In the genomic region with DNA sequence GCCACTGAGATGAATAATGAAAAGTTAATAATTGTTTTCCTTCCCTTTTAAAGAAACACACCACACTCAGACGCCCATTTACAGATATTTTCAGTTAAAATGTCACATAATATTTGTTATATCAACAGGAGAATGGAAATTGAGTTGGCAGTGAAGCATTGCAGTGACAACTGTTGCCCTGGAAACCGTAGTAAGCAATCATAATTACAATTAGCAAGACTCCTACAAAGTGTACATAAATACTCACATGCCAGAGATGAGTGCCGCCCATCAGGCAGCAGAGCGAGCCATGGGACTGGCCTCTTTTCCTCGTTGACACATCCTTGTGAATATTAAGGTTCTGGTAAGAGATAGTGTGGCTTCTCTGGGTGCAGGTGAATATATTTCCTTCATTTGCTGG, we compare ENCODE assay signal across 25 mouse cellular contexts.
DNase-seq lines count a peak whose midpoint lies in the region; ATAC-seq and TF ChIP-seq lines count a peak whose summit lies in the region.
"Had no signal": no experiment of that assay in that cellular context is flagged by ENCODE, and none has a peak within 500 bp of the region (broad histone marks: within the 10 kb centered on the region; RNA-seq: fewer than 3 reads in every experiment).

No protein-coding gene starts in this region.

- no peaks in the 10 kb centered on the region for H3K9me3 ChIP-seq in embryonic facial prominence, embryonic 14.5 days (ENCODE audit: control insufficient read depth, low read length)
- no peaks in the 10 kb centered on the region for H3K9me3 ChIP-seq in embryonic facial prominence, embryonic 10.5 days
- no peaks in the 10 kb centered on the region for H3K9me3 ChIP-seq in forebrain, embryonic 16.5 days (ENCODE audit: control insufficient read depth, low read length)
- H3K9me3 ChIP-seq in forebrain, embryonic 10.5 days = no peaks in the 10 kb centered on the region
- no peaks in the 10 kb centered on the region for H3K9me3 ChIP-seq in midbrain, postnatal 0 days (ENCODE audit: low read length)
- H3K9me3 ChIP-seq in midbrain, embryonic 10.5 days (replicated peaks) = no peaks in the 10 kb centered on the region
- H3K9me3 ChIP-seq: embryonic facial prominence, embryonic 12.5 days; G1E; hindbrain, embryonic 10.5 days; hindbrain, embryonic 13.5 days; intestine, embryonic 15.5 days had no signal

- H3K4me3 ChIP-seq in embryonic facial prominence, embryonic 14.5 days (ENCODE audit: low read depth, low read length) = no peak overlapping the region
- no peak overlapping the region for H3K4me3 ChIP-seq in embryonic facial prominence, embryonic 10.5 days
- no peak overlapping the region for H3K4me3 ChIP-seq in forebrain, embryonic 16.5 days (replicated peaks; ENCODE audit: low read length)
- H3K4me3 ChIP-seq in forebrain, embryonic 10.5 days = no peak overlapping the region
- H3K4me3 ChIP-seq in midbrain, postnatal 0 days (ENCODE audit: low read depth, low read length) = no peak overlapping the region
- no peak overlapping the region for H3K4me3 ChIP-seq in midbrain, embryonic 10.5 days
- H3K4me3 ChIP-seq: embryonic facial prominence, embryonic 12.5 days; erythroblast, embryonic 14.5 days; gastrocnemius, adult 2 months; hindbrain, embryonic 10.5 days; hindbrain, embryonic 13.5 days; intestine, embryonic 15.5 days had no signal

- WGBS in embryonic facial prominence, embryonic 14.5 days = 77% methylated on average over 5 of the region's 5 CpGs
- 79% methylated on average over 5 of the region's 5 CpGs for WGBS in embryonic facial prominence, embryonic 10.5 days
- 53% methylated on average over 5 of the region's 5 CpGs for WGBS in forebrain, embryonic 16.5 days
- 88% methylated on average over 5 of the region's 5 CpGs for WGBS in forebrain, embryonic 10.5 days
- WGBS in midbrain, postnatal 0 days = 78% methylated on average over 5 of the region's 5 CpGs
- WGBS in midbrain, embryonic 10.5 days = 90% methylated on average over 5 of the region's 5 CpGs

- no peaks in the 10 kb centered on the region for H3K36me3 ChIP-seq in embryonic facial prominence, embryonic 14.5 days (ENCODE audit: control insufficient read depth, insufficient read depth, low read length)
- H3K36me3 ChIP-seq in embryonic facial prominence, embryonic 10.5 days (replicated peaks) = no peaks in the 10 kb centered on the region
- H3K36me3 ChIP-seq in forebrain, embryonic 16.5 days (ENCODE audit: control insufficient read depth, insufficient read depth) = no peaks in the 10 kb centered on the region
- H3K36me3 ChIP-seq in forebrain, embryonic 10.5 days (replicated peaks) = no peaks in the 10 kb centered on the region
- no peaks in the 10 kb centered on the region for H3K36me3 ChIP-seq in midbrain, postnatal 0 days (ENCODE audit: insufficient read depth, low read length)
- no peaks in the 10 kb centered on the region for H3K36me3 ChIP-seq in midbrain, embryonic 10.5 days
- H3K36me3 ChIP-seq: embryonic facial prominence, embryonic 12.5 days; G1E; hindbrain, embryonic 10.5 days; hindbrain, embryonic 13.5 days; intestine, embryonic 15.5 days had no signal

- no peak overlapping the region for H3K27ac ChIP-seq in embryonic facial prominence, embryonic 14.5 days (replicated peaks; ENCODE audit: low read depth, low read length)
- H3K27ac ChIP-seq in embryonic facial prominence, embryonic 10.5 days (replicated peaks) = no peak overlapping the region
- H3K27ac ChIP-seq in forebrain, embryonic 16.5 days (ENCODE audit: low read length) = no peak overlapping the region
- no peak overlapping the region for H3K27ac ChIP-seq in forebrain, embryonic 10.5 days
- no peak overlapping the region for H3K27ac ChIP-seq in midbrain, postnatal 0 days (ENCODE audit: low read depth, low read length)
- H3K27ac ChIP-seq in midbrain, embryonic 10.5 days (replicated peaks) = no peak overlapping the region
- H3K27ac ChIP-seq: embryonic facial prominence, embryonic 12.5 days; gastrocnemius, adult 2 months; hindbrain, embryonic 10.5 days; hindbrain, embryonic 13.5 days; intestine, embryonic 15.5 days had no signal

- H3K9ac ChIP-seq in embryonic facial prominence, embryonic 14.5 days (ENCODE audit: low read depth, low read length) = no peak overlapping the region
- H3K9ac ChIP-seq in forebrain, embryonic 16.5 days (replicated peaks; ENCODE audit: low read depth, low read length) = no peak overlapping the region
- H3K9ac ChIP-seq in midbrain, postnatal 0 days (replicated peaks; ENCODE audit: low read length, poor library complexity, severe bottlenecking) = no peak overlapping the region
- H3K9ac ChIP-seq: embryonic facial prominence, embryonic 12.5 days; hindbrain, embryonic 13.5 days; intestine, embryonic 15.5 days had no signal

- H3K27me3 ChIP-seq in embryonic facial prominence, embryonic 14.5 days (replicated peaks; ENCODE audit: control insufficient read depth, insufficient read depth, low read length) = no peaks in the 10 kb centered on the region
- H3K27me3 ChIP-seq in embryonic facial prominence, embryonic 10.5 days (replicated peaks; ENCODE audit: low read depth, poor library complexity, severe bottlenecking) = no peaks in the 10 kb centered on the region
- no peaks in the 10 kb centered on the region for H3K27me3 ChIP-seq in forebrain, embryonic 16.5 days (replicated peaks; ENCODE audit: control insufficient read depth, insufficient read depth, low read length)
- H3K27me3 ChIP-seq in forebrain, embryonic 10.5 days (ENCODE audit: poor library complexity, severe bottlenecking) = no peaks in the 10 kb centered on the region
- H3K27me3 ChIP-seq in midbrain, postnatal 0 days (ENCODE audit: insufficient read depth, low read length) = no peaks in the 10 kb centered on the region
- H3K27me3 ChIP-seq in midbrain, embryonic 10.5 days (ENCODE audit: low read depth, poor library complexity, severe bottlenecking) = no peaks in the 10 kb centered on the region
- H3K27me3 ChIP-seq: CH12.LX; embryonic facial prominence, embryonic 12.5 days; hindbrain, embryonic 13.5 days; intestine, embryonic 15.5 days had no signal

- DNase-seq in embryonic facial prominence, embryonic 14.5 days (ENCODE audit: low spot score) = peak; percentile 35
- DNase-seq in embryonic facial prominence, embryonic 10.5 days (ENCODE audit: low spot score) = no peak
- no peak for DNase-seq in forebrain, embryonic 10.5 days (ENCODE audit: extremely low spot score, low spot score)
- peak; percentile 32 for DNase-seq in midbrain, postnatal 0 days (ENCODE audit: low spot score)
- DNase-seq in midbrain, embryonic 10.5 days (ENCODE audit: low spot score) = no peak
- DNase-seq in retina, postnatal 1 day = peak; percentile 91
- no peak for DNase-seq in ovary, postnatal 14 days (ENCODE audit: low spot score)
- DNase-seq: adrenal gland, adult 2 months; adrenal gland, postnatal 14 days; cerebellum, adult 18-20 months; cerebellum, adult 9-10 months; cerebellum, postnatal 14 days; gastrocnemius, adult 2 months; gastrocnemius, postnatal 14 days; kidney, adult 11 months had no signal

- no peaks in the 10 kb centered on the region for H3K4me1 ChIP-seq in embryonic facial prominence, embryonic 14.5 days (ENCODE audit: control insufficient read depth, insufficient read depth, low read length)
- no peaks in the 10 kb centered on the region for H3K4me1 ChIP-seq in embryonic facial prominence, embryonic 10.5 days
- H3K4me1 ChIP-seq in forebrain, embryonic 16.5 days (replicated peaks; ENCODE audit: control insufficient read depth, insufficient read depth, low read length) = peaks cover 6% of the 10 kb centered on the region
- peaks cover 9% of the 10 kb centered on the region; the same call in 1 of the 2 replicates for H3K4me1 ChIP-seq in forebrain, embryonic 10.5 days
- no peaks in the 10 kb centered on the region for H3K4me1 ChIP-seq in midbrain, postnatal 0 days (ENCODE audit: insufficient read depth, low read length)
- H3K4me1 ChIP-seq in midbrain, embryonic 10.5 days = peaks cover 8% of the 10 kb centered on the region; the same call in 1 of the 2 replicates
- H3K4me1 ChIP-seq: embryonic facial prominence, embryonic 12.5 days; hindbrain, embryonic 10.5 days; intestine, embryonic 15.5 days had no signal

- no peak for TF ChIP-seq CTCF in midbrain, postnatal 0 days (IDR thresholded peaks at IDR 0.05)

- H3K4me2 ChIP-seq in embryonic facial prominence, embryonic 14.5 days (ENCODE audit: low read depth, low read length) = no peak overlapping the region
- no peak overlapping the region for H3K4me2 ChIP-seq in forebrain, embryonic 16.5 days (ENCODE audit: low read length)
- H3K4me2 ChIP-seq in midbrain, postnatal 0 days (ENCODE audit: low read depth, low read length, poor library complexity, severe bottlenecking) = no peak overlapping the region
- H3K4me2 ChIP-seq: embryonic facial prominence, embryonic 12.5 days; heart, embryonic 11.5 days; hindbrain, embryonic 13.5 days; intestine, embryonic 15.5 days had no signal

- ATAC-seq in embryonic facial prominence, embryonic 14.5 days (ENCODE audit: low read depth) = peak; percentile 74; the same call in 1 of the 2 replicates
- ATAC-seq in forebrain, embryonic 16.5 days = peak; percentile 67; the same call in 1 of the 2 replicates
- ATAC-seq in midbrain, postnatal 0 days (ENCODE audit: low FRiP score) = no peak
- ATAC-seq: hindbrain, embryonic 16.5 days; intestine, embryonic 15.5 days had no signal

Comparison
In these comparisons a context has a peak if more than half of its experiments do, and no peak if none do; other contexts are left out.
1. DNase-seq: peak in embryonic facial prominence, embryonic 14.5 days (single experiment), midbrain, postnatal 0 days (single experiment) and retina, postnatal 1 day (single experiment); none in embryonic facial prominence, embryonic 10.5 days (single experiment), forebrain, embryonic 10.5 days (single experiment), midbrain, embryonic 10.5 days (single experiment) and ovary, postnatal 14 days (single experiment).